Mouse (Mus musculus): ENCODE measurements around the gene 1700020D05Rik. TPM values are rescaled to one million over a fixed set of nuclear protein-coding genes. Genes with fewer than 3 reads are reported as not detected.

1700020D05Rik gene
- polyA plus RNA-seq, 1 experiment from 2014 or later, result not detected

- no peaks in the 10 kb centered on the region for H3K27me3 ChIP-seq (ENCODE audit: control insufficient read depth, insufficient read depth, low read length)
- peak overlapping the region; percentile 87 for H3K4me3 ChIP-seq (ENCODE audit: low read length)
- H3K36me3 ChIP-seq (ENCODE audit: control insufficient read depth, insufficient read depth), result peaks cover 10% of the 10 kb centered on the region
- H3K9ac ChIP-seq (ENCODE audit: low read length), result peak overlapping the region; percentile 88
- peaks cover 41% of the 10 kb centered on the region for H3K4me1 ChIP-seq (ENCODE audit: control insufficient read depth, insufficient read depth, low read length)
- no peak for ATAC-seq (replicated peaks; ENCODE audit: extremely low read depth, insufficient read depth, low FRiP score)
- H3K4me2 ChIP-seq (ENCODE audit: low read depth, low read length), result peak overlapping the region; percentile 93
- peak overlapping the region; percentile 58; the same call in 1 of the 2 replicates for H3K27ac ChIP-seq (ENCODE audit: low read length)
- 25% methylated on average over 3 of the region's 3 CpGs for WGBS
- H3K9me3 ChIP-seq (replicated peaks; ENCODE audit: control insufficient read depth, low read length), result no peaks in the 10 kb centered on the region
Observed at GRCm38 (mm10) chr19:5459896-5460295, 43.7 kb downstream of the 1700020D05Rik start.

GRCm38 (mm10) chr19:5459019-5459418 is 44.6 kb downstream of the 1700020D05Rik start:
- ATAC-seq (replicated peaks; ENCODE audit: extremely low read depth, insufficient read depth, low FRiP score), result no peak
- 59% methylated on average over 7 of the region's 7 CpGs for WGBS
- Histone ChIP-seq H3K4me3 (ENCODE audit: low read length) (no peak overlapping the region), H3K4me1 (ENCODE audit: control insufficient read depth, insufficient read depth, low read length) (peaks cover 37% of the 10 kb centered on the region), H3K27me3 (ENCODE audit: control insufficient read depth, insufficient read depth, low read length) (no peaks in the 10 kb centered on the region), H3K4me2 (ENCODE audit: low read depth, low read length) (no peak overlapping the region), H3K9me3 (replicated peaks; ENCODE audit: control insufficient read depth, low read length) (no peaks in the 10 kb centered on the region), H3K9ac (ENCODE audit: low read length) (no peak overlapping the region), H3K36me3 (ENCODE audit: control insufficient read depth, insufficient read depth) (peaks cover 8% of the 10 kb centered on the region), H3K27ac (ENCODE audit: low read length) (no peak overlapping the region)

- 0 out of 2 replicates have a peak, but pooled peaks have one; percentile 0 for ATAC-seq (replicated peaks; ENCODE audit: extremely low read depth, insufficient read depth, low FRiP score)
- H3K27ac ChIP-seq (ENCODE audit: low read length), result peak within 1 kb of the TSS; percentile 89
- peaks cover 32% of the 10 kb centered on the region for H3K4me1 ChIP-seq (ENCODE audit: control insufficient read depth, insufficient read depth, low read length)
- peak within 1 kb of the TSS; percentile 82 for H3K9ac ChIP-seq (ENCODE audit: low read length)
- peak within 1 kb of the TSS; percentile 98 for H3K4me2 ChIP-seq (ENCODE audit: low read depth, low read length)
- peak within 1 kb of the TSS; percentile 71 for H3K4me3 ChIP-seq (ENCODE audit: low read length)
- peaks cover 3% of the 10 kb centered on the region; the same call in 1 of the 2 replicates for H3K36me3 ChIP-seq (ENCODE audit: control insufficient read depth, insufficient read depth)
- no peaks in the 10 kb centered on the region for H3K9me3 ChIP-seq (replicated peaks; ENCODE audit: control insufficient read depth, low read length)
- H3K27me3 ChIP-seq (ENCODE audit: control insufficient read depth, insufficient read depth, low read length), result no peaks in the 10 kb centered on the region
- 16% methylated on average over 14 of the region's 14 CpGs for WGBS
Observed at GRCm38 (mm10) chr19:5457746-5458442, 45.7 kb downstream of the 1700020D05Rik start, which contains the start of gene Ccdc85b. TSS of gene Ccdc85b (minus strand) at chr19:5457894.

- Histone ChIP-seq H3K4me2 (ENCODE audit: low read depth, low read length) (peak overlapping the region; percentile 98), H3K4me3 (ENCODE audit: low read length) (peak overlapping the region; percentile 71), H3K9me3 (replicated peaks; ENCODE audit: control insufficient read depth, low read length) (no peaks in the 10 kb centered on the region), H3K27ac (ENCODE audit: low read length) (peak overlapping the region; percentile 89), H3K9ac (ENCODE audit: low read length) (peak overlapping the region; percentile 82), H3K4me1 (ENCODE audit: control insufficient read depth, insufficient read depth, low read length) (peaks cover 32% of the 10 kb centered on the region), H3K27me3 (ENCODE audit: control insufficient read depth, insufficient read depth, low read length) (no peaks in the 10 kb centered on the region), H3K36me3 (ENCODE audit: control insufficient read depth, insufficient read depth) (no peaks in the 10 kb centered on the region)
- ATAC-seq (replicated peaks; ENCODE audit: extremely low read depth, insufficient read depth, low FRiP score), result peak; percentile 91
- WGBS, result under 1% methylated on average over 70 of the region's 70 CpGs
Observed at GRCm38 (mm10) chr19:5456922-5457745, 46.5 kb downstream of the 1700020D05Rik start.

- no peaks in the 10 kb centered on the region for H3K36me3 ChIP-seq (ENCODE audit: control insufficient read depth, insufficient read depth)
- H3K9me3 ChIP-seq (replicated peaks; ENCODE audit: control insufficient read depth, low read length), result no peaks in the 10 kb centered on the region
- peaks cover 30% of the 10 kb centered on the region for H3K4me1 ChIP-seq (ENCODE audit: control insufficient read depth, insufficient read depth, low read length)
- H3K4me2 ChIP-seq (ENCODE audit: low read depth, low read length), result peak overlapping the region; percentile 98
- ATAC-seq (replicated peaks; ENCODE audit: extremely low read depth, insufficient read depth, low FRiP score), result peak; percentile 15; the same call in 1 of the 2 replicates
- peak overlapping the region; percentile 71 for H3K4me3 ChIP-seq (ENCODE audit: low read length)
- H3K27ac ChIP-seq (ENCODE audit: low read length), result peak overlapping the region; percentile 89
- no peaks in the 10 kb centered on the region for H3K27me3 ChIP-seq (ENCODE audit: control insufficient read depth, insufficient read depth, low read length)
- H3K9ac ChIP-seq (ENCODE audit: low read length), result peak overlapping the region; percentile 82
- WGBS, result 3% methylated on average over 26 of the region's 26 CpGs
Observed at GRCm38 (mm10) chr19:5456241-5456921, 47.2 kb downstream of the 1700020D05Rik start.

- no peaks in the 10 kb centered on the region for H3K36me3 ChIP-seq (ENCODE audit: control insufficient read depth, insufficient read depth)
- WGBS, result 60% methylated on average over 8 of the region's 8 CpGs
Observed at GRCm38 (mm10) chr19:5455568-5455967, 48.0 kb downstream of the 1700020D05Rik start.

GRCm38 (mm10) chr19:5455037-5455436 is 48.5 kb downstream of the 1700020D05Rik start:
- Histone ChIP-seq H3K9me3 (replicated peaks; ENCODE audit: control insufficient read depth, low read length) (no peaks in the 10 kb centered on the region), H3K4me3 (ENCODE audit: low read length) (peak overlapping the region; percentile 71), H3K9ac (ENCODE audit: low read length) (peak overlapping the region; percentile 82), H3K4me1 (ENCODE audit: control insufficient read depth, insufficient read depth, low read length) (peaks cover 25% of the 10 kb centered on the region), H3K36me3 (ENCODE audit: control insufficient read depth, insufficient read depth) (no peaks in the 10 kb centered on the region), H3K27ac (ENCODE audit: low read length) (no peak overlapping the region), H3K27me3 (ENCODE audit: control insufficient read depth, insufficient read depth, low read length) (peaks cover 6% of the 10 kb centered on the region), H3K4me2 (ENCODE audit: low read depth, low read length) (peak overlapping the region; percentile 98)
- ATAC-seq (replicated peaks; ENCODE audit: extremely low read depth, insufficient read depth, low FRiP score), result no peak
- 75% methylated on average over 12 of the region's 12 CpGs for WGBS

More at GRCm38 (mm10) chr19:5455568-5455967, 48.0 kb downstream of the 1700020D05Rik start:
- Histone ChIP-seq H3K4me1 (ENCODE audit: control insufficient read depth, insufficient read depth, low read length) (peaks cover 25% of the 10 kb centered on the region), H3K9ac (ENCODE audit: low read length) (peak overlapping the region; percentile 82), H3K27me3 (ENCODE audit: control insufficient read depth, insufficient read depth, low read length) (peaks cover under 1% of the 10 kb centered on the region; the same call in 1 of the 2 replicates), H3K27ac (ENCODE audit: low read length) (peak overlapping the region; percentile 89), H3K4me2 (ENCODE audit: low read depth, low read length) (peak overlapping the region; percentile 98), H3K9me3 (replicated peaks; ENCODE audit: control insufficient read depth, low read length) (no peaks in the 10 kb centered on the region), H3K4me3 (ENCODE audit: low read length) (peak overlapping the region; percentile 71)
- ATAC-seq (replicated peaks; ENCODE audit: extremely low read depth, insufficient read depth, low FRiP score), result no peak

All from heart, embryonic 16.5 days (tissue).